Mouse (Mus musculus) thymus, adult 18-20 months (tissue): ENCODE measurements around the gene Gcnt4.

Experiments used
- DNase-seq, 2 experiments: peaks; one replicate each; pipeline ENCODE4 v3.0.0; 2022; ENCODE audit warnings: mixed read lengths in 2 of 2

Gcnt4 gene

DNA sequence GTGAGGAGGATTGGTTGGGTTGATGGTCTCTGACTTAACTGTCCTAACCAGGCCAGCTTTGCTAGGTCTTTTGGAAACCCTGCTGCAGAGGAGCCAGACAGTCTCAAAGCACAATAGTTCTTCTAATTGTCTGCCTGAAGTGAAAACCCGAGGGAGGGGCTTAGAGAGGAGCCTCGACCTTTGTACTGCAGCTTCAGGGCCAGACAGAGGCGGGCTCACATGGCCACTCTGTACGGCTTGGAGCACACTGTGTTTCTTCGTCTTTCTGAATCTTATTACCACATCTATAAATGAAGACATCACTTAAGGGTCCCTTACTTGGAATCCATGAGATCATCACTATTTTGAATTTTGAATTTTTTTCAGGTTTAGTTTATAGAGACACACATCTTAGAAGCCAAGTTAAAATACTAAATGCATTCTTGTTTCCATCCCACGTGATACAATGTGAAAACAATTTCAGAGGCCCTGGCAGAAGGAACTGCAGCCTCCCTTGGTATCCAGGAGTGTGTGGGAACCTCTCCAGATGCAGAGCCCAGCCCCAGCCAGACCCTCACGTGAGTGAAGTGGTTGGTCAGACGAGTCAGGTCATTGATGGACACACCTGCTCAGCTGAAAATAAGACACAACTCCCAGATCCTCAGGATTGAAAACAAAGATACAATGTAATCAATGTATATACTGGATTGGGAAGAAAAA is 69.0 kb downstream of the Gcnt4 start:
- no peak for DNase-seq

DNA sequence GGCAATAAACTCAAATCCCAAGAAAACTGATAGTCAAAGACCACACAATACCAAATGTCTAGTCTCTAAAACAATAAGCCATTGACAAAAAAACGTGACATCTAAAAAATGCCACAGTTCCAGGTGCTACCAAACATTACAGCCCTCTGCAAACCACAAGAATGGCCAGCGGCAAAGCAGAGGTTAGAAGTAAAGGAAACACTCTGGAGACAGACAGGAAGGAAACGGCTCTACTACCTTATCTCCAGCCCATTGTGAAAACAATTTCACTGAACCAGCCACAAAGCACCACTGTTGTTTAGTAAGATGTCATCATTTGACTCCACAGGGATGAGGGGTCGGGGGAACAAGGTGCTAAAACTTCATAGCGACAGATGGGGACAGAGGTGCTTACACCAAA is 70.8 kb downstream of the Gcnt4 start:
- DNase-seq, result no peak

DNA sequence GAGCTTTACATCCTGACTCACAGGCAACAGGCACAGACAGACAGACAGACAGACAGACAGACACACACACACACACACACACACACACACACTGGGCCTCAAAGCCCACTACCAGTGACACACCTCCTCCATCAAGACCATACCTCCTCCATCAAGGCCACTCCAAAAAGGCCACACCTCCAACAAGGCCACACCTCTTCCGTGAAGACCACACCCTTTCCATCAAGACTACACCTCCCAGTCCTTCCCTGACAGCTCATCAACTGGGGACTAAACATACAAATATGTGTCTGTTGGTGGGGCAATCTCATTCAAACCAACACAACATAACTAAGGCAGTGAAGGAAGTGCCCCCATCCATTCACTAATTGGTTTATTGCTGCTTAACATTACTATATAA is 72.6 kb downstream of the Gcnt4 start:
- DNase-seq, result no peak
